Mouse (Mus musculus): ENCODE results near the gene Emx1.

Gene Emx1

DNA sequence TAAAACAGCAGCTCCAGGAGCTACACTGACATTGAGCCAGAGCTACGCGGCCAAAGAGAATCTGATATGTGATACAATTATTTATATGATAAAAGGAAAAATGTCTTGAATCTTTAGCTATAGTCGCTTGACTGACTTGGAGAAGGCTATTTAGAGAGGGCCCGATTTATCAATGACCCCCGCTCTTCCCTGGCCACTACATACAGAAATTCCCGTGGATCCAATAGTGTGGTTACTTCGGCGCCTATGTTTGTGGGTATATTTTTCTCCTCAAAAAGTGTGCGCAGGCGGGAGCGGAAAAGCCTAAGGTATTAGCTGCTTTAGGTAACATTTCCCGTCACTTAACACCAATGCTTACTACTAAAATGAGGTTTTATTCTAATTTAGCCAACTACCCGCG is 2.1 kb downstream of the Emx1 start:
- no peak for DNase-seq (ENCODE audit: low read depth)

DNA sequence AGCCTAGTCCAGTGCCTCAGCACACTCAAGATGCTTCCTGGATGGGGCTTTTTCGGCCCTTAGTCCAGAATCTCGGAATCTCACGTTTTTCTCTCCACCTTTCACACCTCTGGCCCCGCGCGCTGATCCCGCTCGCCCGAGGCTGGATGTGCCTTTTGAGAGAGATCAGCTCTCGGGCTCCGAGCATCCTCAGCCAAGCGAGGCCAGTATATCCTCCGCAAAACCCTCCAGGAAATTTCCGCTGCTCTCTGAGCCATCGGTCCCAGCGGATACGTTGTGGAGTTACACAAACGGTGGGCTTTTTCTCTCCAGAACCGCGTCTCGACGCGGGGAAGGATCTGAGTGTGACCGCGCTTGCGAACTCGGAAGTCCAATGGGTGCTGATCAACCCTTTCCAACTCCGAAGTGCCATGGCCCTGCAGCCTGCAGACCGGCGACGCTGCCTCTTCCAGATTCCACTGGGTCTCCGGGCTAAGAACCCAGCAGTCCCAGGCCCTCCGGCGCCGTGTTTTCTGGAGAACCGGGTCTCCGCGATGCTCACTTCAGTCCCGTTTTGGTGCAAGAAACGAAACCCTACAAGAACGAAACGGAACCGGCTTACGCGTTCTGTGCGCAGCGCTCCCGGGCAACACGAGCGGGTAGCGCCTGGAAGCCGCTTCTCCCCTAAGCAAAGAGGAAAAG is 2.8 kb downstream of the Emx1 start:
- no peak for DNase-seq (ENCODE audit: low read depth)

DNA sequence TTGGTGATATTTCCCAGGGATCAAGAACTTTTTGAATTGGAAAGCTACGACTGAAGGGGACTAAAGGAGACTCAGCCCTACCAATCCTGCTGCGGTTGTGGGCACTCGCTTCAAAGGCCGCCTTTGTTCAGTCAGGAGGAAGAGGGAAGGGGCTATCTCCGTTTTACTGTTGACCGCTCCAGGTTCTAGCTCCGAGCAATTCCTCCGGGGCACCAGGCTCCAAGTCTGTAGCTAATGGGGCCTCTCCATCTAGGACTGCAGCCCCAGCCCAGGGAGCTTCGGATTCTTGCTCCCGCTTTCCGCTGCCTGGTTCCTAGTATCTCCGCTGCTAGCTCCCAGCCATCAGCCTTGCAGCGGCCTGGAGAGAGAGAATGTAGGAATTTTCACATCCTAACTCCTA is 3.4 kb downstream of the Emx1 start:
- no peak for DNase-seq (ENCODE audit: low read depth)

DNA sequence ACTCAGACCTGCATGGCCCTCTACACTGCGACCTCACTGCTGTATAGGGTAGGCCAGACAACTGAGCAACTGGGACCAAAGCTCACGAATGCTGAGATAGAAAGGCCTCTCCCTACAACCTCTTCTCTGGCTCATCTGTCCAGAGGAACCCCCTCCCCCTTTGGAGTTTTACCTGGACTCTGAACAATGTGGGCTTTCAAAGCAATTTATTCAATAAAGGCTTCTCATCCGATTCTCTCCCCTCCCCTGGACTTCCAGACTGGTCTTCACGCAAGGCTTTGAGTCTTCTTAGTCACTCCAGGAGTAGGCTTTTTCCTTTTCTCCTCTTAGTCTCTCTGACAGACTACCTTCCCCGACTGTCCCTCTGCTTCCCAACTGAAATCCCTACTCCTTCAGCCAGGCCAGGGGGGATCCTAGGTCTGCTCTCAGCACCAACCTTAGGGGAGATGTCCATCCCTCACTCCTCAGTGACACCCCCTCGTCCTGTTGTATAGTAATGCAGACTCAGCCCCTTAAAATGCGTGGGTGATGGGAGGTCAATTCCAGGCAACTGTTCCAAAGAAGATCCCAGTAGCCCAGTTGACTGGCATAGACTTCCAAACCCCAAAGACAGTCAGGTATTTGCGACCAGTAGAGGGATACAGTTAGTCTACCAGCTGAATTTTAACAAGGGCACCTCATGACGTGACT is 4.7 kb downstream of the Emx1 start:
- no peak for DNase-seq (ENCODE audit: low read depth)

DNA sequence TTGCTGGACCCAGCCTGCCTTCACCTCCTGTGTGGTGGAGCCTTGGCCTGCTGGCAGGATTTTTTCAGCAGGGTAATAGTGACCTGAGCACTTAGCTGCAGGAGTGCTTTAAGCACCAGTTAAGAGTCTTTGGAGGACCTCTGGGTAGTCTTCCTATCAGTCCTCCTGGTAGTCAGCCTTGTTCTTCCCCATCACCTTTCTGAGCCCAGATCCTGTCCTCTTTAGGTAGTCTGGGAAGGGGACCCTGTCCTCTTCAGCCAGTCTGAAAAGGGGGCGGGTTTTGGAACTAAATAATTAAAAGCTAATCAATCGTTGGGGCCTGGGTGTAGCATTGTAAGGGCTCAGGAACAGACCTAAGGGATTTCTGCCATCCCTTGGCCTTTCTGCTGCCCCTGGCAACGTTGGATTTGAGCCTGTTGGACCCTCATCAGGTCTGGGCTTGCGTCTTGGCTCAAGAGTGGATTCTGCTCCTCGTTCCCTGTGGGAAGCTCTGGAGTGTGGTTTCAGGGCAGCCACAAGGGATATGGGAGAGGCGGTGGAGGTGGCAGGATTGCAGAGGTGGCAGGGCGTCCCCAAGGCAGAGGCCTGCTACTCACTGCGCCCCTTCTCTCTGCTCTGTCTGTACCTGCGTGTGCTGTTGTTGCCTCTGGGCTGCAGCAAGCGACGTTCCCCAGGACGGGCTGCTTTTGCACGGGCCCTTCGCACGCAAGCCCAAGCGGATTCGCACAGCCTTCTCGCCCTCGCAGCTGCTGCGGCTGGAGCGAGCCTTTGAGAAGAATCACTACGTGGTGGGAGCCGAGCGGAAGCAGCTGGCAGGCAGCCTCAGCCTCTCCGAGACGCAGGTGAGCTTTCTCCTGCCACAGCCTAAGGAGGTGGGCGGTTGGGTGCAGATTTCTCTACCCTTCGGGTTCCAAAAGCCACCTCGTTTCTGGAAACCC is 6.4 kb downstream of the Emx1 start:
- no peak for DNase-seq (ENCODE audit: low read depth)

DNA sequence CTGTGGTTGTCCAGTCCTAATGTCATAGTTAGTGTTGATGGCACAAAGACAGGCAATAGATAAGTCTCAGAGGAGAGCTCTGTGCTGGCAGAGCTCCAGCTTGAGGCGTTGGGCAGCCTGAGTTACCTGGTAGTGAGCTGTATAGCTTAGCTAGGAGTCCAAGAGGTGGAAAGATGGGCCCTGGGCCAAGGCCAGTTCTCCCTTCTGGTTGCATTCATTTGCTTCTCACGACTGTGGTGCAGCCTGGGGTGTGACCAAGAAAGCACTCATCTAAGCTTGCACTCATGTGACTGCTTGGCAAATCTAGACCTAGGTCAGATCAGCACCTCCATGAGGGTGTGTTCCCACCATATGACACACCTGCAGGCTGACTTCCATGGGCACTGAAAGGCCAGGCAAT is 10.7 kb downstream of the Emx1 start:
- DNase-seq (ENCODE audit: low read depth) = no peak

DNA sequence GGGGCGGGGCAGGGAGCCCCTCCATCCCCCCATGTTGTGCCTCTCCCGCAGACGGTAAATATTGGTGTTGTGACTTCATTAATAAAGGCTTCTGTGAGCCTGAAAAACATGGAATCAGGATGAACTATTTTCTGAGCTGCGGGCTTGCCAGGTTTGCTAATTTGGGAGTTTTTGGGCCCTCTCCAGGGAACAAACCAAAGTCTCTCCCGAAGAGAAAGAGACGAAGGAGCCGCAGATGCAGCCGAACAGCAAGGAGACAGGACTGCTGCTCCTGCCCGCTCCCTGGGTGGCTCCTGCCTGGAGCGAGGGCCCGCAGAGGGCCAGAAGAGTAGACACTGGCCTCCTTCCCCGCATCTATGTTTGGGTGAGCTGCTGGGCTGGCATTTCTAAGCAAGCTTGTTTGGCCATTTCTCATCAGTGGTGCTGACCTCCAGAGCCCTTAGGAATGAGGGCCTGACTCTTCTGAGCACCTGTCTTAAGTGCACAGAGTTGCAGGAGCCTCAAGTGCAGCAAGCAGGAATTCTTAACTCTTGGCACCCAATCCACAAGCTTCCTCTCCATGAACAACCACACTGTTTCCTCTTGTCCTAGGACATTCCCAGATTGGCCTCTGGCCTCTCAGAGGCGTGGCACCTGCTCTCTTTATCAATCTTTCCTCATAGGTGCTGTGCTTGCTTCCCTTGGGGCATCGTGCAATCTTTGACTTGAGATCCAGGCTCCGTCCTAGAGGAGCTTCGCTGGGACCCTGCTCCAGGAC is 19.1 kb downstream of the Emx1 start:
- DNase-seq (ENCODE audit: low read depth) = no peak

DNA sequence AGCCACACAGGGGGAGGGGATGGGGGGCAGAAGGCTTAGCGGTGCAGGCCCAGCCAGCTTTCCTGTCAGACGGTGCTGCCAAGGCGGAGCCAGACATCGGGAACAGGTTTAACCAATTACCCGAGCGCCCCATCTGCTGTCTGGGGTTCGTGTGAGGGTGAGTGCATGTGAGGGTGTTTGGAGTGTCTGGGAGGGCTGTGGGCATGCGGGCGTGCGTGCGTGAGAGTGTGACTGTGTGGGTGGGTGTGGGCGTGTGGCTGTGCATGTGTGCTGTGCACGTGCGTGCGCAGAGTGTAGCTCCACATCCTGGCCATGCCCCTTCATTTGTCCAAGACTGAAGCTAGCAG is 19.7 kb downstream of the Emx1 start:
- no peak for DNase-seq (ENCODE audit: low read depth)

DNA sequence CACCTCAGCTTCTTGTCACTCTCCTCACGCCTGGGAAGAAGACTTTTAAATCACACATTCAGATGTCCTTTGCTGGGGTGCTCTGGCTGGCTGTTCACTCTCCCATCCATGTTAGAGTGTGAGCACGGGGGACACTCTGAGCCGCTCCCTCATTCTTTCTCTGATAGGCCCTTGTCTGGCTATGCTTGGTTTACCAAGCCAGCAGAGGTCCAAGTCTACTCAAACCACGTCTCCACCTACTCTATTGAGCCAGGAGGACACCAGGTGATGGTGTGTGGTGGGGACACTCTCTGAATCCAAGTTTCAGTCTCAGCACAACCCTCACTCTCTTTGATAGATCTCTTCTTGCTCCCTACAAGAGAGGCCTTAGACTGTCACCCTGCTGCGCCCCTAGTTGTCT is 20.1 kb downstream of the Emx1 start:
- DNase-seq (ENCODE audit: low read depth) = no peak

DNA sequence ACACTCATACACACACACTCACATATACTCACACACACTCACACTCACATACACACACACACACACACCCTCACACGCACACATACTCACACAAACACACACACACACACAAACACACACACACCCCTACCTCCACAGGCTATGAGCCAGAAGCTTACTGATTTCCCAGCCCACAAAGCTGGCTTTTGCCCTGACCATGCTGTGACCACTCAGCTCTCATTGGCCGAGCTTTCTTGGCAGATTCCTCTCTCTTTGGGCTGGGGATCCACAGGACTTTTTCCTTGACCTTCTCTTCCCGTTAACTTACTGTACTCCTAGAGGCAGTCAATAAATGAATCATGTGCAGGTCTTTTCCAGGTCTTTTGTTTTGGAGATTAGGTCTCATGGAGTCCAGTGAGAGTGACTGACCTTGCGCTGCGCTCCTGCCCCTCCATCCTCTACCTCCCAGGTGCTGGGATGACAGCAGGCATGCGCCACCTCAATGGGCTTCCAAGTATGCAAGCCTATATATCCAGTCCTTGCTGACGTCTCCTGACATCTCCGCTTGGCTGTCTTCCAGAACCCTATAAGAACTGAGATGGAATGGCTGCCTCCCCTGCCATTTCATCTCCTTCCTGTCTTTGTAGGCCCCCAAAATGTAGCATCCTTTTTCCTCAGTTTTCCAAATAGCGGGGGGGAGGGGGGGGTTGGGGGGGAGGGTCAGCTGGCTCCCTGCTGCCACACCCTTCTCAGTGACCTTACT is 22.2 kb downstream of the Emx1 start:
- DNase-seq (ENCODE audit: low read depth) = no peak

DNA sequence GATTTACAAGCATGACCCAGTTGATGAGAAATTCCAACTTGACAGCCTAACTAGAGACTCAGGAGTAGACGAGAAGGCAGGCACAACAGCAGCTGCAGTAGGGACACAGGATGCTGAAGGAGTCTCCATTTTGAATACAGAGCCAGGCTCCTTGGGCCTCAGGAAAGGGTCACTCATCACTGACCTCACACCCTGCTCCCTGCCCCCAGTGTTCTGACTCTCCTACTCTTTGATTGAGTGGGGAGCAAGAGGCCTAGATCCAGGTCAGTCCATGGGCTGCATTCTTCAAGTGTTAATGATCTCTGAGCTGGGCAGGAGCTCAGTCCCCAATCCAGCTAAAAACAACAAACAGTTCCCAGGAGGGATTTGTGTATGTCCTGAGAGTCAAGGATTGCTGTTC is 23.4 kb downstream of the Emx1 start:
- DNase-seq (ENCODE audit: low read depth) = no peak

DNA sequence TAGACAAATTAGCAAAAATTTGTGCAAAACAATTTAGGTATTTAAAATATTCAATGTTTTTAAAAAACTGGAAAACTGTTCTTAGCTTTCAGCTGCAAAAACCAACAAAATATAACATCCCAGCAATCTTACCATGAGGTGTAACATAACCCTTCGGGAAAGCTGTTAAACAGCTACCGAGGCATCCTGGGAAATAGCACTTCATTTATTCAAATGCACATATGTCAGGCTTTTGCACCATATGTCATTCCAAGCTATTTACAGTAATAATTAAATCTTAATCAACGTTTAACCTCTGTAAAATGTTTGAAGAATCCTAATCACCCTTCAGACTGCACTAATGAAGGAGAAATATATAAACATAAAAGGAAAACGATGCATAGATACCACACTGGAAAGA is 31.0 kb downstream of the Emx1 start:
- no peak for DNase-seq (ENCODE audit: low read depth)

DNA sequence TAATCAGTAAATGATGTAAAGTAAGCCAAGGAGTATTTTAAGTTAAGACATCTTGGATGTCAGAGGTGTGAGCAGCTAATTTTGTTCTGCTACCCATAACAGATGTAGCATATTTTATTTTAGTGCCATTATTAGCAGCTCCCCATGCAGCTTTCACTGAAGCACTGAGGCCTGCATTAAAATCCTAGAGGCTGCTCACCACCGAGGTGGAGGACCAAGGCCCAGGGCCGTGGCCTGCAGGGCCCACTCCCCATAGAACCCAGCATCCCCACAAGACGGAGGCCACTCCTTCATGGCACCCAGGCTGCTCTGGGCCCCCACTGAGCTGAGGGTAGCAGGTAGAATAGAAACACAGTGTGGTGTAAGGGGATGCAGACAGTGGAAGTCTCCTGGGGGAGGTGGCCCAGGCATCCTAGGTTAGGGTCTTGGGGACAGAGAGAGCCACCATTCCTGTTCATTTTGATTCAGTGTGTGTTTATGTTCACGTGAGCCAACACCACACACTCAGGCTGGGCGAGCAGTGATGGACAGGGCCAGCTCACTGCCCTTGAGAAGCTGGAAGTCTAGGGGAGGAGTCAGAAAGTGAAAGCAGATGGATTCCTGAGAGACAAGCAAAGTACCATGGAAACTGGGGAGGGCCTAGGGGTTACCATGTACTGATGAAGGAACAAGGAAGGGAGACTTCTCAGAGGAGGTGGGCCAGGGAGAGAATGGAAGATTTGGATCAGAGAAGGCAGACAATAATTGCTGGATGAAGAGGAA is 31.6 kb downstream of the Emx1 start:
- DNase-seq (ENCODE audit: low read depth) = no peak

DNA sequence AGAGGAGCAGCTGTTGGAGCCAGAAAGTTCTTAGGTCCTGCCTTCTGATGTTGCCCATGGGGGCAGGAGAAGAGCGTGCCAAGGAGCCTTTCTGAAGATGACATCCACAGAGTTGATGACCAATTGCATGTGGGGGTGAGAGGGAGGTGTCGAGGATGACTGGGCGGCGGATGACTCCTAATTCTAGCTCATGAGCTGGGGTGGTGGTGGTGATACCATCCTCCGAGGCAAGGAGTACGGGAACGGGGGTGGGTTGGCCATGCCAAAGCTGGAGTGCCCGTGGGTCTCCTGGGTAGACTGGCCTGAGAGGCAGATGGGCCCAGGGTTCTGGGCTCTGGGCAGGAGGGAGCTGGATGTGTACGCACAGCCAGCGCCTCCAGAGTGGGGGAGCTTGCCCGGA is 32.5 kb downstream of the Emx1 start:
- DNase-seq (ENCODE audit: low read depth) = no peak

DNA sequence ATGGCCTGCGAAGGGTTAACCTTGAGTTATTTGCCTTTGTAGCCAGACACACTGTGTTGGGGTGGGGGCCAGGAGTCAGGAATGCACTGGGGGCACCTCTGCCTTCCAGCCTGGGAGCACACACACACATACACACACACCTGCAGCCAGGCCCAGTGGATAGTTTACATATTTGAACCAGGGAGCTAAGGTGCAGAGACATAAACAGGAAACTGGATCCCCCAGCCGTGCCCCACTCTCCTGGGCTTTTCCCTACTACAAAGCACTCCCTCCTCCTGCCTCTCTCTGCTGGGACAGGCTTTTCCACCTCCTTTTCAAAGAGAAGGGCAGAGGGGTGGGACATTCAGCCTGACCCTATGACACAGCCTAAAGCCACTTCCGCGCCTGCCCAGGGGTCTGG is 33.7 kb downstream of the Emx1 start:
- DNase-seq (ENCODE audit: low read depth) = no peak

DNA sequence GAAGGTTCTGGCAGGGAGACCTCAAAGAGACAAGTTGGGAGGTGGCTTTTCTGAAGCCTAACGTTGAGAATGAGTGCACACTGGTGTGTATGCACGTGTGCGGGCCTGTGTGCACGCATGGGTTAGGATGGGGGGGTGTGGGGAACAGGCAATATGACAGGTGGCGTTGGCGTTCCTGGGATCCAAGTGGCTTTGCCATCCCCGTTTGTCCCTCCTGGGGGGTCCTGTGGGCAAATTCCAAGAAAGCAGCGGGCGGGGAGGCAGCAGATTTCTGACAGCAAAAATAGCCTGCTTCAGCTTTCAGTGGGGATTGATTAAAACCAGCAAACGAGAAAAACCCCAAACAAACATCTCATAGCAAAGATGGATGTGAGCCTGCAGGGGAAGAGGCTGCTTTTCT is 35.3 kb downstream of the Emx1 start:
- no peak for DNase-seq (ENCODE audit: low read depth)

DNA sequence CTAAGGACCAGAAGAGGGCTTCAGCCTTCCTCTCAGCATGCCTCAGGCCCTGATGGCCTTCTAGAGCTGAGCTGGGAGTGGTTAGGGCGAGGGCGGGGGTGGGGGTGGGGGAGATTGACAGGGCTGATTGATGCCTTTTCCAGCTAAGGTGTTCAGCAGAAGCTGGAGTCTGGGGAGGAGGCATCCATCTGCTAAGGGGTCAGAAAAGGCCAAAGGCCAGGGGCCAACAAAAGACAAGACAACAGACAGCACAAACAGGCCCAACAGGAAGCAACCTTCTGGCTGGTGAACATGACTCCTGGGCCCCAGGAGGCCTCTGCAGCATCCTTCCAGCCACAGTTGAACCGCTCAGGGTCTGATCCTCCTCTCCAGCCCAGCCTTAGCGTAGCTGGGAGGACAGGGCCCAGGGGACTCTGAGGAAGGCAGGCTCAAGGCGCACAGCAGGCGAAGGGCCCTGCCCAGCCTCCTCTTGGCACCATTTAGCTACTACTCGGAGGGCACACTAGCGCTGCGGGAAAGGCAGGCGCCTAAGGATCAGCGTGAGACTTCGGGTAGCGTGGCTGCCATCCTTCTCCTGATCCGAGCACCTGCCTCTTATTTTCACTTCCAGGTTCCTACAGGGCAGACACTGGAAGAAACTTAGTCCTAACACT is 36.4 kb downstream of the Emx1 start:
- no peak for DNase-seq (ENCODE audit: low read depth)

DNA sequence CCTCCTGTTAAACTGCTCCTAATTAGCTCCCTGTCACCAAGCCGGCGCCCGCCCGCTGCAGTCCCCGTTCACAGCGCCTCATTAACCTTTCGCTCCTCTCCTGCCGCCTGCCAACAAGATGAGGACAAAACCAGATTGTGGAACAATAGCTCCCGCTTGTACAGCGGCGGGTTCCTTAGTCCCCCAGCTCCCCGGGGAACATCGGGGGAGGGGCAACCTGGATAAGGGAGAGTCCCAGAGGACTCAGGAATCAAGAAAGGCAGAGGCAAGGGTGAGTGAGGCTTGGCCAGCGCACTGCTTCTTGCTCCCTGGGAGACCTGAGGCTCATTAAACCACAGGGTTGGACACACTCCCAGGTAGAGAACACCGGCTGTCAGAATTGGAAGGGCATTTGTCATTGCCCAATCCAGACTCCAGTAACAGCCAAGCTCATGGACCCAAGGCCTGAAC is 37.2 kb downstream of the Emx1 start:
- DNase-seq (ENCODE audit: low read depth) = no peak

DNA sequence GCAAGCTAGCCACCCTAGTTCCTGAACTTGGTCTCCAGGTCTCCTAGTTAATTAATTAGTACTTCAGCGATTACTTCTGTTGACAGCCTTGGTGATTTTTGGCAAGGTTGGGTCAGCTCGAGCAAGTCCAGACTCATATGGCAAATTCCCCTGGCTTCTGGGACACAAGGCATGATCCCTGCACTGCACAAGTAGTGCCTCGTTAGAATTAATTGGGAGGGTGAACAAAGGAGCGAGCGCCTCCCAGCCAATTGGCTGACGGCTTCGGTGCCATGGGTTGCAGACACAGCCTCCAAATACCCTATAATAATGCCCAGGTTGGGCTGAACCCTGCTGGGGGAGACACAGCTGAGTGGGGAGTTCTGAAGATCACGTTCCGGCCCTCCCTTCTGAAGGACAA is 39.3 kb downstream of the Emx1 start:
- DNase-seq (ENCODE audit: low read depth) = no peak

DNA sequence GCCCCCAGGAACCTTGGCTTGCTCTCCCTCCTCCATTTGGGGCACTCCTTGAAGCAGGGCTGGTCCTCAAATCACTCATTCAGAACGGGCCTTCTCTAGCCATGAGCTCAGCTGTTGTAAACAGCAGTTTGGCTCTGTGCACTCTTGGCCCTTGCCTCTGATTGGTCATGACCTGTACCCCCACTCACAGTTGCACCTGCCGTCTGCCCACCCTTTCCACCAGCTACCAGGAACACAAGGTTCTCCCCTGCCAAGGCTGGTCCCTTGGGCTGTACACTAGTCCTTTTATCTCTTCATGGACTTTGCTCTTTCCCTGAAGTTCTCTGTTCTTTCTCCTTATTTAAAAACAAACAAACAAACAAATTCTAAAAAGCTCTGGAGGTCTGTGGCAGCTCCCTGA is 40.3 kb downstream of the Emx1 start:
- DNase-seq (ENCODE audit: low read depth) = no peak

All from 416B (cell line).